Mouse (Mus musculus) cerebellum, adult 11-12 months (tissue): ENCODE measurements at regions not wholly inside any gene's neighbourhood (a gene's known extent, or its start where the extent isn't known, plus 50 kb on each side); places are given as distances from the start of the nearest gene placed in this dataset.
A peak's percentile ranks its signal among the peaks of the same experiment; 100 is the strongest.
"Not testable (repeated sequence)": the region's sequence is repeated elsewhere in the genome, so short reads cannot be mapped to it uniquely, and the experiment has no call there.

Experiments used
- DNase-seq: peaks from one replicate; pipeline ENCODE4 v3.0.0; 2022

GRCm38 (mm10) chr3:16533643-16534042 lies 527.4 kb upstream of the Gm5150 start:
- no peak for DNase-seq

- DNase-seq = not testable (repeated sequence)
These were observed 521.3 kb upstream of the Gm5150 start for GRCm38 (mm10) chr3:16527511-16527910.

- not testable (repeated sequence) for DNase-seq
These were observed 482.2 kb upstream of the Gm5150 start for GRCm38 (mm10) chr3:16488431-16488830.

- no peak for DNase-seq
These were observed 476.5 kb upstream of the Gm5150 start for GRCm38 (mm10) chr3:16482750-16483149.

GRCm38 (mm10) chr3:16471360-16471759 lies 465.1 kb upstream of the Gm5150 start:
- DNase-seq = no peak

GRCm38 (mm10) chr3:16466388-16466787 lies 460.2 kb upstream of the Gm5150 start:
- peak; percentile 18 for DNase-seq

GRCm38 (mm10) chr3:16465357-16465756 lies 459.1 kb upstream of the Gm5150 start:
- DNase-seq = no peak

GRCm38 (mm10) chr3:16464301-16464700 lies 458.1 kb upstream of the Gm5150 start:
- DNase-seq = no peak

GRCm38 (mm10) chr3:16433033-16433432 lies 426.8 kb upstream of the Gm5150 start:
- no peak for DNase-seq

GRCm38 (mm10) chr3:16431819-16432115 lies 425.5 kb upstream of the Gm5150 start:
- no peak for DNase-seq

GRCm38 (mm10) chr3:16431082-16431818 lies 425.0 kb upstream of the Gm5150 start:
- no peak for DNase-seq
